Mouse (Mus musculus) testis, adult 2 months (tissue): ENCODE measurements around the gene Arhgef3. TPM values are rescaled to one million over a fixed set of nuclear protein-coding genes. Genes with fewer than 3 reads are reported as not detected.

ENCODE experiments used
- H3K27ac ChIP-seq: fragments of 200-500 bp; 2 replicates; pipeline ENCODE4 v1.5.1; 2012; ENCODE audit warnings: low read depth, low read length; ENCODE audit not compliant: control insufficient read depth, insufficient read depth
- H3K27me3 ChIP-seq: fragments of 200-500 bp; 2 replicates; pipeline ENCODE4 v1.6.1; 2012; ENCODE audit warnings: mild to moderate bottlenecking, low read length, moderate library complexity; ENCODE audit not compliant: control insufficient read depth, insufficient read depth
- H3K36me3 ChIP-seq: fragments of 200-500 bp; 2 replicates; pipeline ENCODE4 v1.6.1; 2012; ENCODE audit warnings: mild to moderate bottlenecking, low read length; ENCODE audit not compliant: control insufficient read depth, insufficient read depth
- H3K4me1 ChIP-seq: fragments of 200-500 bp; 2 replicates; pipeline ENCODE4 v1.6.1; 2012; ENCODE audit warnings: low read length; ENCODE audit not compliant: control insufficient read depth, insufficient read depth
- H3K4me3 ChIP-seq: fragments of 200-500 bp; 2 replicates; pipeline ENCODE4 v1.5.1; 2012; ENCODE audit warnings: low read depth, mild to moderate bottlenecking, low read length, moderate library complexity, mixed read lengths; ENCODE audit not compliant: control insufficient read depth
- CTCF ChIP-seq: fragments of 200-500 bp; IDR thresholded peaks from 2 replicates; pipeline ENCODE4 v1.5.1; 2012; ENCODE audit warnings: low read depth, mild to moderate bottlenecking, inconsistent platforms, low read length, moderate library complexity; ENCODE audit not compliant: control insufficient read depth, insufficient read depth, insufficient replicate concordance
- POLR2A ChIP-seq: fragments of 200-500 bp; IDR thresholded peaks from 2 replicates; pipeline ENCODE4 v1.6.1; 2012; ENCODE audit warnings: low read depth, mild to moderate bottlenecking, inconsistent platforms, low read length, moderate library complexity; ENCODE audit not compliant: control insufficient read depth
- polyA plus RNA-seq: library from polyadenylated mRNA; depleted of rRNA; stranded (reverse); fragments of >200 nt; gene quantifications from 2 replicates; pipeline ENCODE4 v1.2.3, GENCODE M21; 2012

Gene Arhgef3
- polyA plus RNA-seq, 1 experiment = 7.7 TPM

- Histone ChIP-seq H3K27me3 (no peaks in the 10 kb centered on the region), H3K4me3 (no peak overlapping the region), H3K4me1 (no peaks in the 10 kb centered on the region), H3K36me3 (no peaks in the 10 kb centered on the region), H3K27ac (no peak overlapping the region)
- TF ChIP-seq CTCF = no peak
- TF ChIP-seq POLR2A = no peak
Observed at GRCm38 (mm10) chr14:27286202-27286601, 171.5 kb downstream of the Arhgef3 start.

GRCm38 (mm10) chr14:27289053-27289452 is 174.4 kb downstream of the Arhgef3 start:
- no peak for TF ChIP-seq POLR2A
- no peak for TF ChIP-seq CTCF
- H3K4me1 ChIP-seq = no peaks in the 10 kb centered on the region

DNA sequence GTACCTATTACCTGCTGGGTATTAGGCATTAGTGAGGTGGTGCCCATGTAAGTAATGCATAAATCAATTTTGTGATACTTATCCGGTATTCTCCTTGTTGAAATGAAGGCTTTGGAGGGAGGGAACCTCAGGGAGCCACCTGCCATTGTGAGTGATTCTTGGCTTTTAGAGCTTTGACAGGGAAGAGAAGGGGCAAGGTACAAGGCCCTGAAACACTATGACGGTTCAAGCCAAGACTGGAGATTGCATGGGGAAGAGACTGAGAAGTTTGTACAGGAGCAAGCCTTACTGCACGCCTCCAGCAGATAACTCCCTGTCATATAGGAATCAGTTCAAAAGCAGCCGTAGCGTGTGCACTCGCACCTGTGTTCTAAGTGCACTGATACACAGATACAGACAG is 177.4 kb downstream of the Arhgef3 start:
- Histone ChIP-seq H3K36me3 (no peaks in the 10 kb centered on the region), H3K27me3 (no peaks in the 10 kb centered on the region), H3K4me1 (no peaks in the 10 kb centered on the region), H3K4me3 (no peak overlapping the region), H3K27ac (no peak overlapping the region)
- no peak for TF ChIP-seq CTCF
- TF ChIP-seq POLR2A = no peak

More at GRCm38 (mm10) chr14:27289053-27289452, 174.4 kb downstream of the Arhgef3 start:
- Histone ChIP-seq H3K4me3 (no peak overlapping the region), H3K27me3 (no peaks in the 10 kb centered on the region), H3K36me3 (no peaks in the 10 kb centered on the region), H3K27ac (no peak overlapping the region)

DNA sequence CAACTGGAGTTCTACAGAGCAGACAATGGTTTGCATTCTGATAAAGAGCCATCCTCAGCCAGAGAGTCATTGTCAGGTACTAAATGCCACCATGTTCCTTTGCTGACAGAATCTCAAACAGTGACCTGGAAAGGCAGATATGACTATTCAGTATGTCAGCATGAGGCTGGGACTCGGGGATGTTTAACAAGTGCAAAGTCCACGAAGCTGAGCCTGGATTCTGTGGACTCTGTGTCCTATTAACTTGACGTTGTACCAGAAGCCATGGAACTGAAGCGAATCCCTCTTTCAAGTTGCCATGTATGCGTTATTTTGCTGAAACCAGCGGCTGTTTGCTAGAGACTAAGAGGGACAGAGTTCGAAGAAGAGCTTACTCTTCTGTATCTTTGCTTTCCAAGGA is 181.1 kb downstream of the Arhgef3 start:
- H3K4me3 ChIP-seq = no peak overlapping the region
- TF ChIP-seq CTCF (no peak), POLR2A (no peak)
- no peak overlapping the region for H3K27ac ChIP-seq
- H3K4me1 ChIP-seq = no peaks in the 10 kb centered on the region
- H3K36me3 ChIP-seq = no peaks in the 10 kb centered on the region
- H3K27me3 ChIP-seq = no peaks in the 10 kb centered on the region

GRCm38 (mm10) chr14:27296987-27297386 is 182.3 kb downstream of the Arhgef3 start:
- Histone ChIP-seq H3K4me1 (no peaks in the 10 kb centered on the region), H3K27ac (no peak overlapping the region), H3K27me3 (no peaks in the 10 kb centered on the region), H3K36me3 (no peaks in the 10 kb centered on the region), H3K4me3 (no peak overlapping the region)
- TF ChIP-seq CTCF (no peak), POLR2A (no peak)

DNA sequence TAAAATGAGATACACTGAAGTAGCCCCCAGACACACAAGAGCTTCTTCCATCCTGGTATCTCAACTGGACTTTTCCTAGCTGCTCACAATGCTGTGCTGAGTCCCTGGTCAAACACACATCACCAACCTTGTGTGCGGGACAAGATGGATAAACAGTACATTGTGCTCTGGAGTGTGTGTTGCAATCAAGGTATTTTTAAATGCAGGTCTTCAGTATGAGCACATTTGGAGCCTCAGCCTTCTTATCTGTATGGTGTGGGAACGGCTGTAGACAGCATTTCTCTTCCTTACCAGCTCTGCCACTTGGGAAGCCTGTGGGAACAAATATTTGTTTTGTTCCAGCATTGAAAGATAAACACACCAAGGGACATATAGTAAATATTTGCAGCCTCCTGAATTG is 184.2 kb downstream of the Arhgef3 start:
- H3K36me3 ChIP-seq = no peaks in the 10 kb centered on the region
- H3K27me3 ChIP-seq = no peaks in the 10 kb centered on the region
- H3K4me1 ChIP-seq = no peaks in the 10 kb centered on the region
- TF ChIP-seq POLR2A (no peak), CTCF (no peak)
- no peak overlapping the region for H3K27ac ChIP-seq
- H3K4me3 ChIP-seq = no peak overlapping the region

DNA sequence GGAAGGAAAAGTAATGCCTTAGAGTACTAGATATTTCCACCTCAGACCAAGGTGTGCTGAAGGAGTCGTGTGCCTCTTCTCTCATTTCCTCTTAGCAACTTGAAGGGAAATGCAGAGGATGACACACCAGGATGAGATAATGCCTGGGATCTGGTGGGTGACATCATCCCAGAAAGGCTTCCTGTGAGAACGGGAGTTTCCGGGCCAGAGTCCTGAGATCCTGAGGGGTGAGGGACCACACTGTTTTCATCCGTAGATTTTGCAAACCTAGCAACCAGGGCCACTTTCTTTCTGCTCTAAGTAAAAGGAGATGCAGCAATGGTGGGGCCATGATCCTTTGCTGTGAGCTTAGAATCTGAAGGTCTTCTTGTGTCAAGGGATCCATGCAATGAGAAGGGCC is 185.0 kb downstream of the Arhgef3 start:
- H3K27me3 ChIP-seq = no peaks in the 10 kb centered on the region
- no peaks in the 10 kb centered on the region for H3K36me3 ChIP-seq
- H3K27ac ChIP-seq = no peak overlapping the region
- TF ChIP-seq CTCF (no peak), POLR2A (no peak)
- no peak overlapping the region for H3K4me3 ChIP-seq
- no peaks in the 10 kb centered on the region for H3K4me1 ChIP-seq

DNA sequence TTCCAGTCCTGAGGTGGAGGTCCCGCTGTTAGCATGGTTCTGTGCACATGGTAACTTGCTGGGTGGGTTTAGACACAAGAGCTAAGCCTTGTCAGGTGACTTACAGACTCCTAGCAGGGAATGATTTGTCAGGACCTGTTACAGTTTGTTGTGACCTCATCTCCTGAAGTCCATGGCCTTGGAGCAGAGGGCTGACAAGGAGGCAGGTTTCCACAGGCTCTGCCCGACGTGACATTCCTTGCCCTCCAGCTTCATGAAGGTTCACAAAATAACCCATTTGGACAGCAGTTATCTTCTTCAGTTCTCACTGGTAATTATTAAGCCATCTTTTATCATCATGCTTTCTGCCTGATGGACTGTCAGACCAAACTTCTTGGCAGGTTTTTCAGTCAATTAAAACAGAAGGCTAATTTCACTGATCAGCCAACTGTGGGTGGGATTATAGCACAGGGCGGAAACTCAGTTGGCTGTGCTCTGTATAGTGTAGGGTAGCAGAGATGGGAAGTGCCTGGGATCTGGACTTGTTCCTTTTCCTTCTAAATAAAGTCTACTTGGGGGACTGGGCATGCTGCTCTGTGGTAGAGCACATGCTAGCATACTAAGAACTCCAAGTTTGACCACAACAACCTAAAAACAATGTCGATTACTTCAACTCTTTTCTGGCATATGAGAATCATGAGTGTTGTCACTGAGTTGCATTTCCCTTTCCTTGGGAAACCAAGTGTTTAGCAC is 187.2 kb downstream of the Arhgef3 start:
- no peak overlapping the region for H3K27ac ChIP-seq
- H3K4me1 ChIP-seq = no peaks in the 10 kb centered on the region
- no peak for TF ChIP-seq CTCF
- no peak for TF ChIP-seq POLR2A
- no peaks in the 10 kb centered on the region for H3K36me3 ChIP-seq
- no peak overlapping the region for H3K4me3 ChIP-seq
- no peaks in the 10 kb centered on the region for H3K27me3 ChIP-seq
